Mouse (Mus musculus) kidney, adult 11 months (tissue): Measurements from ENCODE around the gene Smc4.
"Not testable (repeated sequence)": the region's sequence is repeated elsewhere in the genome, so short reads cannot be mapped to it uniquely, and the experiment has no call there.

Source experiments
- DNase-seq: peaks from one replicate; pipeline ENCODE4 v3.0.0; 2022

Gene Smc4

GRCm38 (mm10) chr3:69018635-69019034 is 14.1 kb downstream of the Smc4 start:
- not testable (repeated sequence) for DNase-seq

- DNase-seq: no peak
These were observed 15.7 kb downstream of the Smc4 start for GRCm38 (mm10) chr3:69020285-69020684.

- DNase-seq: no peak
These were observed 16.2 kb downstream of the Smc4 start for GRCm38 (mm10) chr3:69020764-69021163.

GRCm38 (mm10) chr3:69026133-69026783 is 21.7 kb downstream of the Smc4 start:
- DNase-seq: no peak

GRCm38 (mm10) chr3:69040105-69040504 is 35.6 kb downstream of the Smc4 start:
- no peak for DNase-seq

- no peak for DNase-seq
These were observed 36.8 kb downstream of the Smc4 start for GRCm38 (mm10) chr3:69041298-69041697.

GRCm38 (mm10) chr3:69044167-69044591 is 39.6 kb downstream of the Smc4 start:
- DNase-seq: no peak

GRCm38 (mm10) chr3:69044645-69045399 is 40.3 kb downstream of the Smc4 start, which contains the start of gene Trim59:
Gene Trim59 (minus strand): TSS chr3:69044755.
- peak; percentile 90 for DNase-seq

GRCm38 (mm10) chr3:69045400-69045703 is 40.8 kb downstream of the Smc4 start:
- no peak for DNase-seq

- no peak for DNase-seq
These were observed 41.2 kb downstream of the Smc4 start for GRCm38 (mm10) chr3:69045750-69046149.

GRCm38 (mm10) chr3:69046509-69046908 is 42.0 kb downstream of the Smc4 start:
- no peak for DNase-seq

- DNase-seq: no peak
These were observed 43.1 kb downstream of the Smc4 start for GRCm38 (mm10) chr3:69047684-69048083.

- no peak for DNase-seq
These were observed 44.5 kb downstream of the Smc4 start for GRCm38 (mm10) chr3:69049011-69049410.

GRCm38 (mm10) chr3:69051894-69052293 is 47.4 kb downstream of the Smc4 start:
- DNase-seq: no peak

GRCm38 (mm10) chr3:69054760-69055432 is 50.4 kb downstream of the Smc4 start:
- no peak for DNase-seq

GRCm38 (mm10) chr3:69055871-69056270 is 51.3 kb downstream of the Smc4 start:
- no peak for DNase-seq

- no peak for DNase-seq
These were observed 56.1 kb downstream of the Smc4 start for GRCm38 (mm10) chr3:69060672-69061071.

- no peak for DNase-seq
These were observed 58.2 kb downstream of the Smc4 start for GRCm38 (mm10) chr3:69062764-69063163.

- DNase-seq: no peak
These were observed 59.5 kb downstream of the Smc4 start for GRCm38 (mm10) chr3:69064005-69064404.
